17 mouse cellular contexts compared by ENCODE assay signal in genomic region chr15:97449724-97450123, GRCm38 (mm10).
A peak's percentile ranks its signal among the peaks of the same experiment; 100 is the strongest.
DNase-seq lines count a peak whose midpoint lies in the region; ATAC-seq lines count a peak whose summit lies in the region.
"Had no signal": no experiment of that assay in that cellular context is flagged by ENCODE, and none has a peak within 500 bp of the region (broad histone marks: within the 10 kb centered on the region; RNA-seq: fewer than 3 reads in every experiment).

No protein-coding gene starts in this region.

- no peak overlapping the region for H3K27ac ChIP-seq in intestine, embryonic 15.5 days
- H3K27ac ChIP-seq: embryonic facial prominence, embryonic 12.5 days; forebrain, embryonic 15.5 days; heart, embryonic 13.5 days; hindbrain, embryonic 15.5 days had no signal

- H3K27me3 ChIP-seq in intestine, embryonic 15.5 days (replicated peaks) = no peaks in the 10 kb centered on the region
- H3K27me3 ChIP-seq: embryonic facial prominence, embryonic 12.5 days; forebrain, embryonic 15.5 days; heart, embryonic 13.5 days; hindbrain, embryonic 15.5 days had no signal

- 77% methylated on average over 3 of the region's 3 CpGs for WGBS in intestine, embryonic 15.5 days

- H3K9ac ChIP-seq in intestine, embryonic 15.5 days = no peak overlapping the region
- H3K9ac ChIP-seq: embryonic facial prominence, embryonic 12.5 days; forebrain, embryonic 15.5 days; heart, embryonic 13.5 days; hindbrain, embryonic 15.5 days had no signal

- H3K4me2 ChIP-seq in intestine, embryonic 15.5 days (replicated peaks) = no peak overlapping the region
- H3K4me2 ChIP-seq: embryonic facial prominence, embryonic 12.5 days; forebrain, embryonic 15.5 days; heart, embryonic 13.5 days; hindbrain, embryonic 15.5 days had no signal

- no peaks in the 10 kb centered on the region for H3K9me3 ChIP-seq in intestine, embryonic 15.5 days
- H3K9me3 ChIP-seq: embryonic facial prominence, embryonic 12.5 days; forebrain, embryonic 15.5 days; heart, embryonic 13.5 days; hindbrain, embryonic 15.5 days had no signal

- H3K4me1 ChIP-seq in intestine, embryonic 15.5 days (replicated peaks) = no peaks in the 10 kb centered on the region
- H3K4me1 ChIP-seq: embryonic facial prominence, embryonic 12.5 days; forebrain, embryonic 15.5 days; heart, embryonic 13.5 days had no signal

- H3K4me3 ChIP-seq in intestine, embryonic 15.5 days (replicated peaks) = no peak overlapping the region
- H3K4me3 ChIP-seq: embryonic facial prominence, embryonic 12.5 days; forebrain, embryonic 15.5 days; heart, embryonic 13.5 days; hindbrain, embryonic 15.5 days had no signal

- H3K36me3 ChIP-seq in intestine, embryonic 15.5 days = no peaks in the 10 kb centered on the region
- H3K36me3 ChIP-seq: embryonic facial prominence, embryonic 12.5 days; forebrain, embryonic 15.5 days; heart, embryonic 13.5 days; hindbrain, embryonic 15.5 days had no signal

- DNase-seq in ZHBTc4 (ENCODE audit: low read depth, low spot score) = peak; percentile 45
- peak; percentile 45 for DNase-seq in naive thymus-derived CD4-positive, alpha-beta T cell, adult 2 months (ENCODE audit: low read depth)
- DNase-seq in gastrocnemius, postnatal 4 days (ENCODE audit: low spot score in 2 of 2) = no peak
- no peak for DNase-seq in spleen, postnatal 14 days (ENCODE audit: low spot score in 2 of 2)
- DNase-seq: adrenal gland, adult 8-10 months; cerebellum, adult 11-12 months; cerebellum, adult 9-10 months; cerebellum, postnatal 25 days; gastrocnemius, postnatal 36 days; heart, postnatal 36 days had no signal

- ATAC-seq in CD4-positive, CD25-positive, alpha-beta regulatory T cell, adult 4 months = peak; percentile 61
- peak; percentile 43 for ATAC-seq in inflammation-experienced regulatory T-cells, adult 6 months
- ATAC-seq in intestine, embryonic 15.5 days = no peak
- ATAC-seq: forebrain, embryonic 15.5 days had no signal

Comparison
In these comparisons a context has a peak if more than half of its experiments do, and no peak if none do; other contexts are left out.
1. DNase-seq: peak in ZHBTc4 (single experiment) and naive thymus-derived CD4-positive, alpha-beta T cell, adult 2 months (single experiment); none in gastrocnemius, postnatal 4 days (0 of 2) and spleen, postnatal 14 days (0 of 2).